Mouse (Mus musculus): ENCODE results near the gene Vmn1r1. TPM values are rescaled to one million over a fixed set of nuclear protein-coding genes. Genes with fewer than 3 reads are reported as not detected.
"Not testable (repeated sequence)": the region's sequence is repeated elsewhere in the genome, so short reads cannot be mapped to it uniquely, and the experiment has no call there.

Gene Vmn1r1
- polyA plus RNA-seq, 1 experiment = not detected

DNA sequence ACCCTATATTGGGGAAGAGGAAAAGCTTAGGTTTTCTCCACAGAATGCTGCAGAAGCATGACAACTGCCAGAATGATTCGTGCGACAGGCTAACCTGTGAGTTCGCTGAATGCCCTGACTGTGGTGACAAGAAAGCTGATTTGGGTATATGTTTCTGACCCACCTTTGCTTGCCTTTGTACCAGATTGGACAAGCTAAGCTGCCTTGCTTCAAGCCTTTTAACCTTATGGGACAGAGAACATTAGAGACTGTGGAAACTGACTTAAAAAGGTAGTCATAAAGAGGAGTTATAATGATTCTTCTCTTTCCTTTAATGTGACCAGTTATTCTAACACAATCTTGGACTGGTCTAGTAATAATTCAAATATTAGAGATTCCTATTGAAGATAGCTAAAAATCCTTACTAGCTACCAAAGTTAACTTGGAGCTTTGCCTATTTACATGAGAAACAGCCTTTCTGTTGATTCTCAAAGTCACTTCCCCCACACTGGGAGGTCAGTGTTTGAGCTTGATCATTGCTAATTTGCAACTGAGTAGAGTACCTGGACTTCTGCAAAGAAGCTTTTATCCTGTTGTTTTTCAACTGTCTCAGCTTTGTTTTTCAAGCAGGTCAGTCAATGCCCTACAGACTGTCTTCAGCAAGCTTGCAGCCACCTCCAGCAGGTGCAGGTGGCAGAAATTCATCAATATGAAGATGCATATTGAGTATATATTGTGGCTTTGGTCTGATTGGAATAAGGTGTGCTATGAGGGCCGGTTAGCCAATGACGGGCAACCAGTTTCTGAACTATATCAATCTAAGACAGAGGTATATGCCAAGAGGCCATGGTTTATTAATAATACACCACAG lies 17.4 kb upstream of the Vmn1r1 start:
- 88% methylated on average over 5 of the region's 5 CpGs for WGBS
- no peak overlapping the region for H3K27ac ChIP-seq (ENCODE audit: insufficient read depth, low read length)
- no peaks in the 10 kb centered on the region for H3K4me1 ChIP-seq (ENCODE audit: control insufficient read depth, insufficient read depth, insufficient read length)
- no peak overlapping the region for H3K4me3 ChIP-seq (ENCODE audit: extremely low read depth, insufficient read depth, insufficient read length)
- TF ChIP-seq POLR2A (IDR thresholded peaks at IDR 0.05; ENCODE audit: low read depth, low read length) (no peak), CTCF (IDR thresholded peaks at IDR 0.05; ENCODE audit: extremely low read depth, insufficient read depth, insufficient read length, insufficient replicate concordance) (no peak)
- no peaks in the 10 kb centered on the region for H3K36me3 ChIP-seq (ENCODE audit: control insufficient read depth, insufficient read depth, low read length)
- no peaks in the 10 kb centered on the region for H3K27me3 ChIP-seq (ENCODE audit: control insufficient read depth, insufficient read depth, low read length)
- DNase-seq (ENCODE audit: low read depth in 1 of 2, low spot score in 2 of 2) = no peak

DNA sequence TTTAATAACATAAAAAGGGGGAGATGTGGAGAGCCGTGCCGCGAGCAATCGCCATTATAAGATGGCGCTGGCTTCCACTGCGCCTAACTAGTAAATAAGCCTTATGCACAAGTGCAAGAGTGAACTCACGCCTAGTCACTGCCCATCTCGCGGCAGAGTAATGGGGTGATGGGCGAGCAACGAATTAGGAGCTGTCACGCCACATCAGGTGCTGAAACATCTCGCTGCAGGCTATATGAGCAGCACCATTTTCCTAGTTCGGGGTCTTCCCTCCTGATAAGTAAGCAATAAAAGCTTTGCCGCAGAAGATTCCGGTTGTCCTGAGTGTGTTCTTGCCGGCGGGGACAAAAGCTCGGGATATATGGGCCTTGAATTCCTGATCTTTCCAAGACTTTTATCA lies 12.7 kb upstream of the Vmn1r1 start:
- H3K27ac ChIP-seq (ENCODE audit: insufficient read depth, low read length); H3K4me3 ChIP-seq (ENCODE audit: extremely low read depth, insufficient read depth, insufficient read length): not testable (repeated sequence)

DNA sequence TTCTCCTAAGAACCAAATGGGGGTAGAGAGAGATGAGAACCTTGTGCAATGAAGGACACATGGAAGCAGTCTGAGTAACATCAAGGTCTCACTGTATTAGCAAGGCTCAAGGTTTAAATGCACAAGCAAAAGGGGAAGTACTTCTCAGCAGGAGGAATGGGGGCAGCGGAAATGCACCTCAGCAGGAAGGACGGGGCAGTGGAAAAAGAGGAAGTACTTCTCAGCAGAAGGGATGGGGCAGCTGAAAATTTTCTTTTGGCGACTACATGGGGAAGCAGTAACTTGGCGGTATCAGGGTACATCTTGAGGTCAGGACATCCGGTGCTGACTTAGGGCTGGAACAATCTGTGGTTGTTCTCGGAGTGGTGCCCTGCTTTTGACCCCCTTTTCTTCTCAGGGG lies 5.9 kb upstream of the Vmn1r1 start:
- DNase-seq (ENCODE audit: low read depth in 1 of 2, low spot score in 2 of 2); H3K4me3 ChIP-seq (ENCODE audit: extremely low read depth, insufficient read depth, insufficient read length); H3K4me1 ChIP-seq (ENCODE audit: control insufficient read depth, insufficient read depth, insufficient read length); H3K27ac ChIP-seq (ENCODE audit: insufficient read depth, low read length); H3K36me3 ChIP-seq (ENCODE audit: control insufficient read depth, insufficient read depth, low read length); H3K27me3 ChIP-seq (ENCODE audit: control insufficient read depth, insufficient read depth, low read length): not testable (repeated sequence)
- WGBS = 86% methylated on average over 6 of the region's 6 CpGs

More for the DNA sequence above, 12.7 kb upstream of the Vmn1r1 start:
- 93% methylated on average over 19 of the region's 19 CpGs for WGBS
- H3K4me1 ChIP-seq (ENCODE audit: control insufficient read depth, insufficient read depth, insufficient read length); DNase-seq (ENCODE audit: low read depth in 1 of 2, low spot score in 2 of 2); H3K27me3 ChIP-seq (ENCODE audit: control insufficient read depth, insufficient read depth, low read length); H3K36me3 ChIP-seq (ENCODE audit: control insufficient read depth, insufficient read depth, low read length): not testable (repeated sequence)

DNA sequence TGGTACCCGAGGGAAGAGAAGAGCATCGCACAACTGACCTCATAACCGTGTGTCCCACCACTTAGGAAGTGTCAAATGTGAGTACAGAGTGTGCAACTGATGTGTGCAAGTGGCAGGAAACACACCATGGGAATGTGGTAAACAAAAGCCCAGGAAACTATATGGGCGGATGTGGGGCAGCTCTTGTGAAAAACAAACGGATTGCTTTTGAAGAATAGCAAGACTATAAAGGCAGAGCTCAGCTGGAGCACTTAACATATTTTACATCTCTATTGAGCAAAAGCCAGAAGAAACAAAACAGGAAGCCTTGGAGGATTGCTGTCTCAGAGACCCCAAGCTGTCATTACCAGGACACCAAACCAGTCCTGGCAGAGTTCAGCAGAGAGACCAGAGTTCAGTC lies 1.3 kb downstream of the Vmn1r1 start:
- WGBS = 27% methylated on average over 5 of the region's 5 CpGs
- no peaks in the 10 kb centered on the region for H3K4me1 ChIP-seq (ENCODE audit: control insufficient read depth, insufficient read depth, insufficient read length)
- TF ChIP-seq POLR2A (IDR thresholded peaks at IDR 0.05; ENCODE audit: low read depth, low read length) (no peak), CTCF (IDR thresholded peaks at IDR 0.05; ENCODE audit: extremely low read depth, insufficient read depth, insufficient read length, insufficient replicate concordance) (no peak)
- H3K36me3 ChIP-seq (ENCODE audit: control insufficient read depth, insufficient read depth, low read length) = no peaks in the 10 kb centered on the region
- no peak overlapping the region for H3K4me3 ChIP-seq (ENCODE audit: extremely low read depth, insufficient read depth, insufficient read length)
- H3K27me3 ChIP-seq (ENCODE audit: control insufficient read depth, insufficient read depth, low read length) = no peaks in the 10 kb centered on the region
- H3K27ac ChIP-seq (ENCODE audit: insufficient read depth, low read length) = no peak overlapping the region
- DNase-seq (ENCODE audit: low read depth in 1 of 2, low spot score in 2 of 2) = no peak

DNA sequence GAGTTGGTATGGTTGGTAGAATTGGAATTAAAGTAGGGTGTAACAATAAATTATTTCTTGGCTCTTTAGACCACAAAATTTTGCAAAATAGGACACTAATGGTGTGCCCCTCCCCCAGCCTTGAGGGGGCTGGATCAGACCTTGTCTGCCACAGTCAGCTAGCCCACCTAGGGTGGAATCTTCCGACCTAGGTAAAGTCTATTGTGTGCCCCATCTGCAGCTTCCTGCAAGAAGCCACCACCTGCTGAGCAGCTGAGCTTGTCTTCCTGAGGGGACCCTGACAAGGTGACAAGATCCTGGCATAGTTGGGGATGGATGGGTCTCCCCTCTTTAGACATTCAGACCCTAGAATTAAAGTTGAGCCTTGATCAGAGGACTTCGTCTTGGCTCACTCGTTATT lies 4.7 kb downstream of the Vmn1r1 start:
- Histone ChIP-seq H3K4me3 (ENCODE audit: extremely low read depth, insufficient read depth, insufficient read length) (no peak overlapping the region), H3K27ac (ENCODE audit: insufficient read depth, low read length) (no peak overlapping the region), H3K36me3 (ENCODE audit: control insufficient read depth, insufficient read depth, low read length) (no peaks in the 10 kb centered on the region), H3K27me3 (ENCODE audit: control insufficient read depth, insufficient read depth, low read length) (no peaks in the 10 kb centered on the region), H3K4me1 (ENCODE audit: control insufficient read depth, insufficient read depth, insufficient read length) (no peaks in the 10 kb centered on the region)
- WGBS = 81% methylated on average over 3 of the region's 3 CpGs
- DNase-seq (ENCODE audit: low read depth in 1 of 2, low spot score in 2 of 2) = no peak
- TF ChIP-seq POLR2A (IDR thresholded peaks at IDR 0.05; ENCODE audit: low read depth, low read length) (no peak), CTCF (IDR thresholded peaks at IDR 0.05; ENCODE audit: extremely low read depth, insufficient read depth, insufficient read length, insufficient replicate concordance) (no peak)

DNA sequence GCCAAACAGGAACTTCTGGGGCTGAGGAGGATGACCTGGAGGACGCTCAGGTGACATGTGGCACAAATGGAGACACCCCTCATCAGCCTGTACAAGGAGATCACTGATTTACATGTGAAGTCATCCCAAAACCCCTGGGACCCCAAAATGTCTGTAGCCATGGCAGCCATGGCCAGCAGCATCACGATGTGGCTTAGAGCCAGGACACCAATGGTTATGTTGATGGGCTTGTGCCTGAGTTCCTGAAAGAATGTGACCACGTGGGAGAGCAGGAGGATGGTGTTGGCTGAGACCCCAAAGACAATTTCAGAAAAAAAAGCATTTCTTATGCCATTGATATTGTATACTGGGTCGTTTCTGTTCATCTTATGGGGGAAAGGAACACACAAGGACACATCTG lies 6.6 kb downstream of the Vmn1r1 start:
- 70% methylated on average over 4 of the region's 4 CpGs for WGBS
- TF ChIP-seq POLR2A (IDR thresholded peaks at IDR 0.05; ENCODE audit: low read depth, low read length) = no peak
- no peak for TF ChIP-seq CTCF (IDR thresholded peaks at IDR 0.05; ENCODE audit: extremely low read depth, insufficient read depth, insufficient read length, insufficient replicate concordance)
- H3K4me3 ChIP-seq (ENCODE audit: extremely low read depth, insufficient read depth, insufficient read length) = no peak overlapping the region
- H3K27me3 ChIP-seq (ENCODE audit: control insufficient read depth, insufficient read depth, low read length) = no peaks in the 10 kb centered on the region
- no peak for DNase-seq (ENCODE audit: low read depth in 1 of 2, low spot score in 2 of 2)
- no peaks in the 10 kb centered on the region for H3K4me1 ChIP-seq (ENCODE audit: control insufficient read depth, insufficient read depth, insufficient read length)
- no peaks in the 10 kb centered on the region for H3K36me3 ChIP-seq (ENCODE audit: control insufficient read depth, insufficient read depth, low read length)
- H3K27ac ChIP-seq (ENCODE audit: insufficient read depth, low read length) = no peak overlapping the region

DNA sequence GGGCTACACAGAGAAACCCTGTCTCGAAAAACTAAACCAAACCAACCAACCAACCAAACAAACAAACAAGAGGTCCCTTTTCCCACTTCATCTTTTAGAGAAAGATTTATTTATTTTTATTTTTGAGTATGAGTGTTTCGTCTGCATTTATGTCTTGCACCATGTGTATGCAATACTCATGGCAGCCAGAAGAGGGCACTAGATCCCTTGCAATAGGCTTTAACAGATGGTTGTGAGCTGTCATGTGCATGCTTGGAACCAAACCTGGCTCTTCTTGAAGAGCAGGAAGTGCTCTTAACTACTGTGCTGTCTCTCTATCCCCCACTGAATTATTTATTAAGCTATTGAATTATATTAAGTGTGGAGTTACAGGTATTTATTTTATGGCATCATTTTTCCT lies 14.3 kb downstream of the Vmn1r1 start:
- H3K27me3 ChIP-seq (ENCODE audit: control insufficient read depth, insufficient read depth, low read length) = no peaks in the 10 kb centered on the region
- no peaks in the 10 kb centered on the region for H3K36me3 ChIP-seq (ENCODE audit: control insufficient read depth, insufficient read depth, low read length)
- DNase-seq (ENCODE audit: low read depth in 1 of 2, low spot score in 2 of 2) = no peak
- H3K4me1 ChIP-seq (ENCODE audit: control insufficient read depth, insufficient read depth, insufficient read length) = no peaks in the 10 kb centered on the region
- no peak overlapping the region for H3K27ac ChIP-seq (ENCODE audit: insufficient read depth, low read length)
- no peak for TF ChIP-seq CTCF (IDR thresholded peaks at IDR 0.05; ENCODE audit: extremely low read depth, insufficient read depth, insufficient read length, insufficient replicate concordance)
- no peak for TF ChIP-seq POLR2A (IDR thresholded peaks at IDR 0.05; ENCODE audit: low read depth, low read length)
- no peak overlapping the region for H3K4me3 ChIP-seq (ENCODE audit: extremely low read depth, insufficient read depth, insufficient read length)
- WGBS = 88% methylated on average over 2 of the region's 2 CpGs
